Mouse (Mus musculus): ENCODE measurements around the gene Tbx3. TPM values are rescaled to one million over a fixed set of nuclear protein-coding genes. Genes with fewer than 3 reads are reported as not detected.

Tbx3 gene
- polyA plus RNA-seq (2014; fragmentation: Illumina TruSeq; extraction: RNeasy Lipid Tissue Mini Kit (QIAGEN cat#74804); ENCODE audit: low read depth, low replicate concordance), result 1.2 TPM

DNA sequence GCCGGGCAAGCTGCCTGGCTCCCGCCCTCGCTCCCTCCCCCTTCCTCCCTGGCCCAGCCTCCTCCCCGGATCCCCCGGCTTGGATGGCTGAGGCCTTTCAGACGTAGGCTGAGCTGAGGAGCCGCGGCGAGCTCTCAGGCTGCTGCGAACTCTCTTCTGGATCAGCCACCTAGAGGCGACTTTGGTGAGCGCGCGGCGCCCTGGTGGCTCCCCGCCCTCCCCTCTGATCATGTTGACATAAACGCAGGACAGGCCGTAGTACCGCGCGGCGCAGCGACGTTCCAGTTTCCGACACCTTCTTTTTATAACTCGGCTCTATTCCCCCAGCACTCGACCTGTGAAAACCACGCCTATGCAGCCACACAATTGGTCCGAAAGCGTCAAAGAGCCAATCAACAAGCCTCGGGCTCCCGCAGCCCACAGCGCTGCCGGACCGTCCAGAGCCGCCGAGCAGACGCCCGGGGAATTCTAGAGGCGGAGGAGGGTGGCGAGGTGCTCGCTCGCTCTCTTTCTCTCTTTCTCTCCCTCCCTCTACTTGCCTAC is at the start of gene Tbx3:
Tbx3 (plus strand) TSS at position 104 of the 543 bp plus-strand sequence.

Other genes with a start within 250 kb of the Tbx3 start
- 0.27 TPM for gene Tbx5, start 162.0 kb downstream of the Tbx3 start, polyA plus RNA-seq (2014; fragmentation: Illumina TruSeq; extraction: RNeasy Lipid Tissue Mini Kit (QIAGEN cat#74804); ENCODE audit: low read depth, low replicate concordance)

Measured in testis, adult 10 weeks (tissue).